Mouse (Mus musculus) midbrain, embryonic 14.5 days (tissue): ENCODE results near the gene Wdr25. TPM values are rescaled to one million over a fixed set of nuclear protein-coding genes. Genes with fewer than 3 reads are reported as not detected.
A peak's percentile ranks its signal among the peaks of the same experiment; 100 is the strongest.

Experiments used
- ATAC-seq: fragments of 200-750 bp; cut with Nextera tagmentation; 2 replicates; pipeline ENCODE4 v1.8.0; 2017; ENCODE audit warnings: moderate number of reproducible peaks, moderate library complexity; ENCODE audit not compliant: low FRiP score, low TSS enrichment
- DNase-seq: peaks from one replicate; pipeline ENCODE4 v3.0.0-alpha.2; 2015
- H3K27ac ChIP-seq: fragments of 300-500 bp; sonication (generic); replicated peaks from 2 replicates; pipeline ENCODE4 v1.5.1; 2014; ENCODE audit warnings: mild to moderate bottlenecking, low read depth, low read length, moderate library complexity
- H3K27me3 ChIP-seq: fragments of 300-500 bp; sonication (generic); 2 replicates; pipeline ENCODE4 v1.6.1; 2014; ENCODE audit warnings: low read length, control low read depth, mixed read lengths; ENCODE audit not compliant: control insufficient read depth, insufficient read depth
- H3K36me3 ChIP-seq: fragments of 300-500 bp; sonication (generic); 2 replicates; pipeline ENCODE4 v1.6.1; 2014; ENCODE audit warnings: low read length, control low read depth; ENCODE audit not compliant: control insufficient read depth, insufficient read depth
- H3K4me1 ChIP-seq: fragments of 300-500 bp; sonication (generic); 2 replicates; pipeline ENCODE4 v1.6.1; 2014; ENCODE audit warnings: mild to moderate bottlenecking, antibody characterized with exemption, low read length, control low read depth; ENCODE audit not compliant: control insufficient read depth, insufficient read depth
- H3K4me2 ChIP-seq: fragments of 300-500 bp; sonication (generic); 2 replicates; pipeline ENCODE4 v1.6.1; 2014; ENCODE audit warnings: mild to moderate bottlenecking, low read length, moderate library complexity
- H3K4me3 ChIP-seq: fragments of 300-500 bp; sonication (generic); replicated peaks from 2 replicates; pipeline ENCODE4 v1.5.1; 2014; ENCODE audit warnings: low read depth, low read length
- H3K9ac ChIP-seq: fragments of 300-500 bp; sonication (generic); replicated peaks from 2 replicates; pipeline ENCODE4 v1.6.1; 2014; ENCODE audit warnings: mild to moderate bottlenecking, low read length, moderate library complexity
- H3K9me3 ChIP-seq: fragments of 300-500 bp; sonication (generic); 2 replicates; pipeline ENCODE4 v1.6.1; 2016; ENCODE audit warnings: low read length, control low read depth, mixed read lengths; ENCODE audit not compliant: control insufficient read depth
- WGBS: fragments of 180-500 bp; shearing (Covaris S2); extraction: QIAGEN DNeasy Blood & Tissue Kit; methylation state at CpG from one replicate; pipeline ENCODE4 v1.1.7; 2014; 5-methylcytosine and 5-hydroxymethylcytosine counted together
- polyA plus RNA-seq: library from polyadenylated mRNA; unstranded; fragments of >200 nt; fragmentation: Nextera tagmentation; extraction: Ambion mirVana; gene quantifications from 2 replicates; pipeline ENCODE4 v1.2.1, GENCODE M21; 2014

The Wdr25 gene
- polyA plus RNA-seq, 1 experiment from 2014 or later: 4.3 TPM

DNA sequence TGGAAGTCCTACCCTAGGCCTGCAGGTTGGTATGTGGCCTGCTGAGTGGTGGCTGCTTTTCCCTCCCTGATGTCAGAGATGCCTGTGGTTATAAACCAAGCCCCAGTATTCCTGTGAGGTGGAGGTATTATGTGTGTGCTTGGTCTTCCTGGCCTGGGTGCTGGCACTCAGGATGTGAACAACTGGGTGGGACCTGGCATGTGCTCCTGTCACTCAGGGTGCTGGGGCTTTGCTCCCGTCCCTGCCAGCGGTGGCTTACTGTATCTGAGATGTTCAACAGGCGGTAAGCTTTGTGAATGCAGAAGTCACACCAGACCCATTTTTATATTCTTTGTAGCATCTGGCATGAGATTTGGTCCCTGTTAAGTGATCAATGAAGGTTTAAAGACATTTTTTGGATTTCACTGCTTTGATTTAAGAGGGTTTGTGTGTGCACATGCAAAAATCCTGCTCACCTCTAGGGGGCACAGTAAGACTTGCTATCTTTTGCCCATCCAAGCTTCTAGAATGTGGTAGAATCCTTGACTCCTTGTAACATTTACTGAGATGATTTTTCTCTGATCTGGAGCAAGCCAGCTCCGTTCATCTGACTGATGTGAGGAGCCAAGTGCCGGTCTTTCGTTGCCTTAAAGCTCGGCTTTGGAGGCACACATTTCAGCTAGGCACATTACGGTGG lies 10.3 kb downstream of the Wdr25 start:
- ATAC-seq: no peak
- Histone ChIP-seq H3K9me3 (no peaks in the 10 kb centered on the region), H3K4me3 (no peak overlapping the region), H3K27me3 (no peaks in the 10 kb centered on the region), H3K9ac (no peak overlapping the region), H3K4me2 (no peak overlapping the region), H3K4me1 (peaks cover 32% of the 10 kb centered on the region), H3K27ac (peak overlapping the region; percentile 49; the same call in 1 of the 2 replicates), H3K36me3 (peaks cover 2% of the 10 kb centered on the region; the same call in 1 of the 2 replicates)
- peak; percentile 90 for DNase-seq
- 67% methylated on average over 8 of the region's 8 CpGs for WGBS

DNA sequence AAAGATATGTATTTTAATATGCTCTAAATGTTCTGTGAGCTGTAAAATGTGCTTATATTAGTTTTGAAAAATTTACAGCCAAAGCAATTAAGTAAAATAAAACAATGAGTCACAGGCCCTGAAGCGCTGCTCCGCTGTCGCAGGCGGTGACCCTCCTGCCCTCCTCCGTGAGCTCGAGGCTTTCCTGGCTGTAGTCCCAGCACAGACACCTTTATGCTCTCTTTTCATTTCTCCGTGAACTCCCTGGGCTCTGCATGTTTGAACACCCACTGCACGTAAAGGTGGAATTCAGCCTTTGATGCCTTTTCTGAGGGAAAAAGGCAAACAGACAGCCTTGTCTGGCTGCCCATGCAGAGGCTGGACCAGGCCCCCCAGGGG lies 10.8 kb downstream of the Wdr25 start:
- WGBS: 38% methylated on average over 8 of the region's 8 CpGs
- ATAC-seq: no peak
- H3K9me3 ChIP-seq: no peaks in the 10 kb centered on the region
- no peak overlapping the region for H3K4me3 ChIP-seq
- no peak overlapping the region for H3K9ac ChIP-seq
- H3K27ac ChIP-seq: peak overlapping the region; percentile 49; the same call in 1 of the 2 replicates
- no peaks in the 10 kb centered on the region for H3K36me3 ChIP-seq
- no peak overlapping the region for H3K4me2 ChIP-seq
- H3K4me1 ChIP-seq: peaks cover 32% of the 10 kb centered on the region
- no peaks in the 10 kb centered on the region for H3K27me3 ChIP-seq
- DNase-seq: peak; percentile 52

DNA sequence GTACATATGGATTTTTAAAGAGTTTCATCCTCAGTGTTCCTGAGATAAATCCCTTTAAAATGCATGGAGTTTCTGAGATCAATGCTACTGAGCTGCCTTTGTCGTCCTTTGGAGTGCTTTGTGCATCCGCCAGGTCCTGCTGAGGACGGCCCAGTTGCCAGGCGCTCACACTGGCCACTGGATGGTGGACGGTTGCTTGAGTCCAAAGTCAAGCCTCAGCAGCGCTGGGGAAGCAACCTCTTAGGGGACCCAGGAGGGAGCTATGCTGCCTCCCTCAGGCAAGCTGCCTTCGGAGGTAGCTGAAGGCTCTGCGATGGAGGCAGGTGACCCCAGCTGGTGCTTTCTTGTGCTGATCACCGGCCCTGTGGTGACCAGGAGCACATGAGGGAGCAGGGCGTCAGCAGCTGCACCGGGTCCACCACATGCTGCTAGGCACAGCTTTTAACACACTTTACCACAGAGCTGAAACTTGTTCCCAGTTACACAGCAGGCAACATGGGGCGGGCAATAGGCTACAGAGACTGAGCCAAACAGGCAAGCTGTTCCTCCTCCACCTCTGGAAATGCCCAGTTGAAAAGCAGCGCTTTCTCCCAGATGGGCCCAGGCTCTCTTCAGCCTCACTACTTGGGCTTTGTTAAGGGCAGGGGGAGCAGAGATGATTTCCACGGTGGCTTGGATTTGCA lies 12.3 kb downstream of the Wdr25 start:
- 8% methylated on average over 14 of the region's 14 CpGs for WGBS
- no peaks in the 10 kb centered on the region for H3K36me3 ChIP-seq
- ATAC-seq: peak; percentile 26; the same call in 1 of the 2 replicates
- peak; percentile 57 for DNase-seq
- no peak overlapping the region for H3K9ac ChIP-seq
- no peak overlapping the region for H3K4me3 ChIP-seq
- H3K27ac ChIP-seq: peak overlapping the region; percentile 68
- H3K9me3 ChIP-seq: no peaks in the 10 kb centered on the region
- H3K4me2 ChIP-seq: peak overlapping the region; percentile 7; the same call in 1 of the 2 replicates
- no peaks in the 10 kb centered on the region for H3K27me3 ChIP-seq
- H3K4me1 ChIP-seq: peaks cover 36% of the 10 kb centered on the region

DNA sequence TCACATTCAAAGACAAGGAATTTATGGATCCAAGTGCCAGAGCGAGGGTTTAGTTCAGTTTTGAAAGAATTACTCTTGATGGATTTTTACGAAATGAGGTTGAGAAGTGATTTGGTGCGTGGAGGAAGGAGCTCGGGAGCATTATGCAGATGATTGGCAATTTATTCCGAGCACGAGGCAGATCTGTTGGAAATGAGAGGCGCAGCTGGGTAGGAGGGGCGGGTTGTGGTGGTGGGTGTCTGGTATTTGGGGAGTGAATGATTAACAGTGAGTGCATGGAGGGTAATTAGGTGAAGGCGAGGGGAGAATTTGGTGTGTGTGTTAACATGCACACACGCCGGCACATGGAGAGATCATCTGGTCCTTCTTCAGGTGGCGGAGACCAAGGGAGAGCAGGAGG lies 13.0 kb downstream of the Wdr25 start:
- Histone ChIP-seq H3K4me3 (no peak overlapping the region), H3K4me2 (no peak overlapping the region), H3K4me1 (peaks cover 36% of the 10 kb centered on the region), H3K9me3 (no peaks in the 10 kb centered on the region), H3K9ac (no peak overlapping the region), H3K27ac (peak overlapping the region; percentile 62), H3K27me3 (no peaks in the 10 kb centered on the region), H3K36me3 (no peaks in the 10 kb centered on the region)
- 22% methylated on average over 12 of the region's 12 CpGs for WGBS
- DNase-seq (peak; percentile 61), ATAC-seq (peak; percentile 50; the same call in 1 of the 2 replicates)

DNA sequence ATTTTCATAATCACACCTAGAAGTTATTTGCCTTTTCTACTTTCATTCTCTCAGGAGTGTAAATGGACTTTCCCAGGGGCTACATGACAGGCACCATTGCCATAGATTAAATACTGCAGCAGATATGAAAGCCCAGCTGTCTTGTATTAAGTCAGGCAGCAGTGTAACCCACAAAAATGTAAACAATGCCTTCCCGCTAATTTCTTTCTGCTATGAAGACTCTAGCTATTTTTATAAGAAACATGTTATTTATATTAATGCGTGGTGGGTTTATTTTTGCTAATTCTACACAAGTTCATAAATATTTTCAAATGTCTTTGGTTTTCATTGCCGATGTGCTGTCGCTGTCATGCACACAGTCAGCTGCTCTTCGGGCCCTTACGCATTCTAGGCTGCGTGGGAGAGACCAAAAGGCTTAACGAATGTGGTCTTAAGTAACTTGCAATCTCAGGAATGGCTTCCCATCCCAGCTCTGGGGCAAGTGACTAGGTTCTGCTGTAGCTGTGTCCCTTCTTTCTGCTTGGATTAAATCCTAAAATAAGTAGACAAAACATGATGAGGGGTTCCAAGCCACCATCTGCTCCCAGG lies 16.5 kb downstream of the Wdr25 start:
- Histone ChIP-seq H3K27me3 (no peaks in the 10 kb centered on the region), H3K27ac (no peak overlapping the region), H3K4me1 (peaks cover 45% of the 10 kb centered on the region), H3K4me2 (no peak overlapping the region), H3K9me3 (no peaks in the 10 kb centered on the region), H3K36me3 (no peaks in the 10 kb centered on the region), H3K9ac (no peak overlapping the region), H3K4me3 (no peak overlapping the region)
- WGBS: 91% methylated on average over 8 of the region's 8 CpGs
- no peak for ATAC-seq
- no peak for DNase-seq

DNA sequence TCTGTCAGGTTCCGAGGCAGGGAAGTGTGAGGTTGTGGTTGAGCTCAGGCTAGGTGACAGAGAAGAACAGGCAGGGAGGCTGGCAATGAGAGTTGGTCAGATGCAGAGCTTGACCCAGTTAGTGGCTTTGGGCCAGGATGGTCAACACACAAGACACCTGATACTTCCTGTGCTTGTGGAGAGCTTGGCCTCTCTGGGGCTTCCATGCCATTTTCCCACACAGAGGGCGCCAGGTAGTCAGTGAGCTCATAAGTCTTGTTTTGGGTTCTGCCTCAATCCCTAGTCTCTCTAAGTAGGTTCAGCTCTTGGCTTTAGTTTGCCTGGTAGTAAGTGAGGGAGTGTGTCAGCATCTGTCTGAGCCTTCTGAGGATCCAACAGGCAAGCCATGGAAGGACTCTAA lies 19.0 kb downstream of the Wdr25 start:
- H3K27ac ChIP-seq: no peak overlapping the region
- DNase-seq: no peak
- H3K36me3 ChIP-seq: no peaks in the 10 kb centered on the region
- no peak overlapping the region for H3K4me2 ChIP-seq
- H3K4me3 ChIP-seq: no peak overlapping the region
- H3K9ac ChIP-seq: no peak overlapping the region
- H3K4me1 ChIP-seq: peaks cover 47% of the 10 kb centered on the region
- ATAC-seq: no peak
- no peaks in the 10 kb centered on the region for H3K27me3 ChIP-seq
- WGBS: 93% methylated on average over 2 of the region's 2 CpGs
- no peaks in the 10 kb centered on the region for H3K9me3 ChIP-seq

DNA sequence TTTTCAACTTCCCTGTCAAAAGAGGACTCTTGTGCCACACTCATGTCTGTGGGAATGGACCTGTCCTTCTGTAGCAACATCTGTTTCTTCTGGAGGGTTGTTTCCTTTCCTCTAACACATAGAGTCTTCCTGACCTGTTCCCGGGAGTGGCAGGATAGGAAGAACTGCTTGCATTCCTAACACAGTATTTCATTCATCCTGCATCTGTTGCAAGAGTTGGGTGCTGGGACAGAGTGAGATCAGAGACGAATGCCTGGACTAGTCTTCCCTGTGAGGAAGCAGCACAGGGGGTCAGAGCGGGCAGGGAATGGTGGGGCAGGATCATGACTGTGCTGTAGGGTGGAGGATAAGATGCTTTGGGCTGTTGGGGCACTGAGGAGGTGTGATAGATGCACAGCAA lies 20.8 kb downstream of the Wdr25 start:
- Histone ChIP-seq H3K27ac (no peak overlapping the region), H3K36me3 (no peaks in the 10 kb centered on the region), H3K4me2 (no peak overlapping the region), H3K4me1 (peaks cover 59% of the 10 kb centered on the region), H3K9me3 (no peaks in the 10 kb centered on the region), H3K27me3 (no peaks in the 10 kb centered on the region), H3K9ac (no peak overlapping the region; the same call in 1 of the 2 replicates), H3K4me3 (no peak overlapping the region)
- WGBS: 45% methylated on average over 3 of the region's 3 CpGs
- ATAC-seq (no peak), DNase-seq (no peak)

DNA sequence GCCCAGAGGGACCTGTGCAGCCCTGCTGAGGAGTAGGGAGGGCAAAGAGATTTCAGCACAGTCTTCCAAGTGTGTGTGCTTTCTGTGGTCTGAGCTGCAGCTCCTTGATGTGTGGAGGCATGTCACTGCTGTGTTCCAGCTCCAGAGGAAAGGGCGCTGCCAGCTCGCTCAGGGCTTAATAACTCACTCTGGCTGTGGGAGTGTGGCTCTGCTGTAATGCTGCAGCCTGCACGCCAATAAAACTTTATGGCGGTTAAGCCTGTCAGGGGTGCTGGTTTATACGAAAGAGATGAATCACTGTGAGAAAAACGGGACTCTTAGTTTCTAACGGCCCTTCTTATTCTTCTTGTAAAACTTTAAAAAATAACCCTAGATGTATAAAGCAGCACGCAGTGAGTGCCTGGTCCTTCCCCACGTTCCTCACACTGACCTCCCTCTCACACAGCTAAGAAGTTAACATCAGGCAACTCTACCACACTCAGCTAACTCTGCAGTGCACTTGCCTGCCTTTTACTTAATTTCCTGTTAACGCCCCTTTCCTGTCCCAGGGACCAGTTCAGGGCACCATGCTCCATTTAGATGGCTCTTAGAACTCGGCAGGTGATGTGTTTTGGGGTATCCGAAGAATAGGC lies 21.4 kb downstream of the Wdr25 start:
- Histone ChIP-seq H3K9ac (no peak overlapping the region; the same call in 1 of the 2 replicates), H3K9me3 (no peaks in the 10 kb centered on the region), H3K36me3 (no peaks in the 10 kb centered on the region), H3K4me1 (peaks cover 59% of the 10 kb centered on the region), H3K4me2 (no peak overlapping the region), H3K27me3 (no peaks in the 10 kb centered on the region), H3K27ac (no peak overlapping the region), H3K4me3 (no peak overlapping the region)
- 71% methylated on average over 12 of the region's 12 CpGs for WGBS
- ATAC-seq (no peak), DNase-seq (no peak)
